Mouse (Mus musculus) hindbrain, embryonic 16.5 days (tissue): ENCODE results near the gene Stxbp4. TPM values are rescaled to one million over a fixed set of nuclear protein-coding genes. Genes with fewer than 3 reads are reported as not detected.

Experiments
- ATAC-seq: fragments of 200-750 bp; cut with Nextera tagmentation; 2 replicates; pipeline ENCODE4 v1.8.0; 2017; ENCODE audit warnings: moderate TSS enrichment, moderate library complexity
- H3K27ac ChIP-seq: fragments of 300-500 bp; sonication (generic); 2 replicates; pipeline ENCODE4 v1.5.1; 2014; ENCODE audit warnings: low read depth, mild to moderate bottlenecking, control low read depth, low read length, moderate library complexity
- H3K27me3 ChIP-seq: fragments of 300-500 bp; sonication (generic); replicated peaks from 2 replicates; pipeline ENCODE4 v1.6.1; 2014; ENCODE audit warnings: low read length; ENCODE audit not compliant: control insufficient read depth, insufficient read depth
- H3K36me3 ChIP-seq: fragments of 300-500 bp; sonication (generic); 2 replicates; pipeline ENCODE4 v1.6.1; 2014; ENCODE audit warnings: mild to moderate bottlenecking, low read length, moderate library complexity, mixed read lengths; ENCODE audit not compliant: control insufficient read depth, insufficient read depth
- H3K4me1 ChIP-seq: fragments of 300-500 bp; sonication (generic); 2 replicates; pipeline ENCODE4 v1.6.1; 2014; ENCODE audit warnings: low read depth, low read length; ENCODE audit not compliant: control insufficient read depth, insufficient read depth
- H3K4me2 ChIP-seq: fragments of 300-500 bp; sonication (generic); 2 replicates; pipeline ENCODE4 v1.6.1; 2014; ENCODE audit warnings: mild to moderate bottlenecking, low read length, control low read depth, moderate library complexity
- H3K4me3 ChIP-seq: fragments of 300-500 bp; sonication (generic); 2 replicates; pipeline ENCODE4 v1.5.1; 2014; ENCODE audit warnings: mild to moderate bottlenecking, low read length, control low read depth, moderate library complexity
- H3K9ac ChIP-seq: fragments of 300-500 bp; sonication (generic); 2 replicates; pipeline ENCODE4 v1.6.1; 2014; ENCODE audit warnings: low read depth, mild to moderate bottlenecking, control low read depth, low read length, moderate library complexity
- H3K9me3 ChIP-seq: fragments of 300-500 bp; sonication (generic); 2 replicates; pipeline ENCODE4 v1.6.1; 2014; ENCODE audit warnings: mild to moderate bottlenecking, low read length, moderate library complexity; ENCODE audit not compliant: control insufficient read depth
- WGBS: fragments of 180-500 bp; shearing (Covaris S2); extraction: QIAGEN DNeasy Blood & Tissue Kit; methylation state at CpG from one replicate; pipeline ENCODE4 v1.1.7; 2014; 5-methylcytosine and 5-hydroxymethylcytosine counted together
- polyA plus RNA-seq: library from polyadenylated mRNA; unstranded; fragments of >200 nt; fragmentation: Nextera tagmentation; extraction: Ambion mirVana; gene quantifications from 2 replicates; pipeline ENCODE4 v1.2.1, GENCODE M21; 2015

Stxbp4 gene
- polyA plus RNA-seq, 1 experiment from 2014 or later = 14.4 TPM

DNA sequence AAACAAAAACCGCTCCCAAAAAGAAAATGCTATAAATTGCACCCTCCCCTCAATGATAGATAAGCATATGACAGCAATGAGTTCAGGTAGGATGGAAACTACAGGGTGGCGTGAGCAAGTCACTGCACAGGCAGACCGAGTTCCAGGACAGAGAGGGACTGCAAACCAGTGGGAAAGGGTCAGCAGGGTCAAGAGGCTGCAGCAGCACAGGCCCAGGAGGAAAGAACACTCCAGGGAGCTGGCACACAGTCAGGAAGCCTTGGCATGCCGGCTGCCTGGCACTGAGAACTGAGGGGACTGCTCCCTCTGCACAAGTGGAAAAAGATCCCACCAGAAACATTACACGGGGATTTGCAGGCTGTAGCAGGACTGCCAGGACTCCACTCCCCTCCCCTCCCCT, 139.4 kb downstream of the Stxbp4 start:
- WGBS = 63% methylated on average over 5 of the region's 5 CpGs
- Histone ChIP-seq H3K4me1 (no peaks in the 10 kb centered on the region), H3K27ac (no peak overlapping the region), H3K4me3 (no peak overlapping the region), H3K9me3 (no peaks in the 10 kb centered on the region), H3K27me3 (no peaks in the 10 kb centered on the region), H3K9ac (no peak overlapping the region), H3K4me2 (no peak overlapping the region), H3K36me3 (no peaks in the 10 kb centered on the region)
- peak; percentile 45; the same call in 1 of the 2 replicates for ATAC-seq

- H3K36me3 ChIP-seq = no peaks in the 10 kb centered on the region
- ATAC-seq = no peak
- 61% methylated on average over 1 of the region's 1 CpGs for WGBS
Observed at GRCm38 (mm10) chr11:90494981-90495380, 142.9 kb downstream of the Stxbp4 start.

GRCm38 (mm10) chr11:90492511-90492910, 145.4 kb downstream of the Stxbp4 start:
- Histone ChIP-seq H3K36me3 (no peaks in the 10 kb centered on the region), H3K4me3 (no peak overlapping the region), H3K9ac (no peak overlapping the region), H3K27ac (no peak overlapping the region), H3K9me3 (no peaks in the 10 kb centered on the region), H3K4me1 (no peaks in the 10 kb centered on the region), H3K27me3 (no peaks in the 10 kb centered on the region), H3K4me2 (no peak overlapping the region)
- no peak for ATAC-seq
- WGBS = 96% methylated on average over 4 of the region's 4 CpGs

More at GRCm38 (mm10) chr11:90494981-90495380, 142.9 kb downstream of the Stxbp4 start:
- Histone ChIP-seq H3K4me3 (no peak overlapping the region), H3K4me1 (no peaks in the 10 kb centered on the region), H3K9ac (no peak overlapping the region), H3K9me3 (no peaks in the 10 kb centered on the region), H3K27me3 (no peaks in the 10 kb centered on the region), H3K27ac (no peak overlapping the region), H3K4me2 (no peak overlapping the region)

DNA sequence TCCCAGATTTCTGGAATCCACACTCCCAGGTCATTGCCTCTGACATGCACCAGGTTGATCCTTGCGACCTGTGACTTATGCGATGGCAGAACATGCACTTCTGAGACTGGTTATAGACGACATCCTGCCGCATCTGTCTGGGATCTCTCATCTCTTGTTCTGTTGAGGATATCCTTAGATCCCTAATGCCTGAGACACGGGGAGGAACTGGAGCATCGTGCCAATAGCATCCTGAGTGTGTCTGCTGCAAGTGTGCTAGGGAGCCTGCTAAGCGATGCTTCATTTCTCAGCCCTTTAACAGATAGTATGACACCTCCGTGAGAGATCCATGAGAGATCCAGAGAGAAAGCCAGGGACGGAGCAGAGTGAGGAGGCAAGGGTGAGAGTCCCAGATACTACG, 148.7 kb downstream of the Stxbp4 start:
- Histone ChIP-seq H3K36me3 (no peaks in the 10 kb centered on the region), H3K9me3 (no peaks in the 10 kb centered on the region), H3K4me2 (no peak overlapping the region), H3K27ac (no peak overlapping the region), H3K4me1 (peaks cover 9% of the 10 kb centered on the region), H3K4me3 (no peak overlapping the region), H3K9ac (no peak overlapping the region), H3K27me3 (no peaks in the 10 kb centered on the region)
- no peak for ATAC-seq
- WGBS = 95% methylated on average over 10 of the region's 10 CpGs

GRCm38 (mm10) chr11:90487686-90488085, 150.2 kb downstream of the Stxbp4 start:
- Histone ChIP-seq H3K9me3 (no peaks in the 10 kb centered on the region), H3K27me3 (no peaks in the 10 kb centered on the region), H3K4me3 (no peak overlapping the region), H3K4me1 (peaks cover 9% of the 10 kb centered on the region), H3K27ac (no peak overlapping the region), H3K4me2 (no peak overlapping the region), H3K36me3 (no peaks in the 10 kb centered on the region), H3K9ac (no peak overlapping the region)
- 96% methylated on average over 8 of the region's 8 CpGs for WGBS
- ATAC-seq = no peak

DNA sequence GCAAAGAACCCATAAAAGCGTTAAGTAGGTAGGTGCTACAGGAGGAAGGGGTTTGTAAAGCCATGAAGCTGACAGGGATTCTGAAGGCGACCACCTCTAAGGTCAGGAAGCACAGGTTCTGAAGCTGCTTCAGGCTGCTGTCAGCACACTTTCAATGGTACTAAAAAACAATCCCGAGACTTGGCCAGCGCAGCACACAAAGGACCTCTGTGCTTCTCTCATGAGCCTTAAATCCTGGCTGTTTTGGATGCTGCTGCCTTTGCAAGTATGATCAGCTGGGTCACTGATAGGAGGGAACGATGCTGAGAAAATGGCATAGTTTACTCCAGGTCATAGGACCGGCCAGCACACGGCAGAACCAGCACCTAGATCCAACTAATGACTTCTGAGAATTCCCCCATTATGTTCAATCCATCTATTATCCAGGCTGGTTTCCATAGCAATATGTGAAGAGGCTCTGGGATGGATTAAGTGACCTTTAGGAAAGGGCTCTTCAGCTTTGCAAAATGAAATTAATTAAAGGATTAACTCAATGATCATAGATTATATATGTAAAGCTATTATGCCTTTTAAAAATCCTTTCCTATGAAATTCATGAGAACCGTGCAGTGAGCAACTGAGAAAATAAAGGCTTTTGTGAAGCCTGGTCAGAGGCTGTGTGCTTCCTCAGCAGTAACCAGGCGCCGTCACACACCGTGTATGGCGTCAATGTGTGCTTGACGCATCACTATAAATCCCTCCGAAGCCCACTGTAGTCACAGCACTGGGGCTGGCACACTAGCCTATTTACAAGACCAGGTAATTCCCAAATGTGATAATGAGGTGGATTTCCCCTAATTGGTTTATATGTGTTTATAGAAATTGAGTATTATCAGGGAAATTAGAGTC, 152.9 kb downstream of the Stxbp4 start:
- 43% methylated on average over 14 of the region's 14 CpGs for WGBS
- H3K4me1 ChIP-seq = peaks cover 9% of the 10 kb centered on the region
- no peak overlapping the region; the same call in 1 of the 2 replicates for H3K4me2 ChIP-seq
- H3K4me3 ChIP-seq = no peak overlapping the region
- H3K27me3 ChIP-seq = no peaks in the 10 kb centered on the region
- no peak overlapping the region for H3K27ac ChIP-seq
- no peak; the same call in 1 of the 2 replicates for ATAC-seq
- no peaks in the 10 kb centered on the region for H3K36me3 ChIP-seq
- no peak overlapping the region for H3K9ac ChIP-seq
- no peaks in the 10 kb centered on the region for H3K9me3 ChIP-seq

DNA sequence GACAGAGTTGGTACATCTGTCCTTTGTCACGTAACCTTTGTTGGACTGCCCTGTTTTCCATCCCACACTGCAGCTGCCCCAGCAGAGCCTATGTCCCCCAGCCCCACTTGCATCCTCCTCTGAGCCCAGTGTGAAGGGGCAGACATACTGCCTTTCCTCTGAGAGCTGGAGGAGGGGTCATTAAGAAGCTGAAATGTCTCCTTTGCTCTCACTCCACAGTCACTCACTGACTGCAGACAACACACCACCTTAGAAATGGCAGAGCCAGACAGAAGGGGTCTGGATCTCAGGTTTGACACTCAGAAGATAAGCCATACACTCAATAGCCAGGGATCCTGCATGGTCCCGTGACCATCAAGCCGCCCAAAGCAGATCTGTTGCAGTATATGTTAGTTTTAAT, 154.1 kb downstream of the Stxbp4 start:
- no peak for ATAC-seq
- H3K9me3 ChIP-seq = no peaks in the 10 kb centered on the region
- no peaks in the 10 kb centered on the region for H3K36me3 ChIP-seq
- H3K27ac ChIP-seq = no peak overlapping the region
- no peaks in the 10 kb centered on the region for H3K27me3 ChIP-seq
- H3K4me2 ChIP-seq = no peak overlapping the region
- no peak overlapping the region for H3K4me3 ChIP-seq
- peaks cover 9% of the 10 kb centered on the region for H3K4me1 ChIP-seq
- 94% methylated on average over 3 of the region's 3 CpGs for WGBS
- H3K9ac ChIP-seq = no peak overlapping the region

DNA sequence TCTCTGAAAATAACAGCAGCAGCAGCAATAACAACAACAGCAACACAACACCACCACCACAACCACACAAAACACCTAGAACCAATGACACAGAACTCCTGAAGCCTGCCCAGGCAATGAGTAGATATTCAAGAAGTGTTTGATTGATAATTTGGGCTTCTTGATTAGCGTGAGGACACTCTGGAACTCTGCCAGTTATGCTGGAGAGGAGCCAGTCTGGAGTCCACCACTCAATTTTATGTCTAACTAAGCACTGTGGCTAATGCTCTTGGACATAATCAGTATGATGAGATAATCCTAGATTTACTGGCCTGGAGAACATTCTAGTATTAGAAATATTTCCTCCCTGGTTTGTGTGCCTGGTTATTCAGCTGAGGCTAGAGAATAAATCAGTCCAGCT, 156.1 kb downstream of the Stxbp4 start:
- Histone ChIP-seq H3K36me3 (no peaks in the 10 kb centered on the region), H3K4me3 (no peak overlapping the region), H3K27ac (no peak overlapping the region), H3K4me1 (peaks cover 9% of the 10 kb centered on the region), H3K9ac (no peak overlapping the region), H3K27me3 (no peaks in the 10 kb centered on the region), H3K4me2 (no peak overlapping the region), H3K9me3 (no peaks in the 10 kb centered on the region)
- 42% methylated on average over 1 of the region's 1 CpGs for WGBS
- ATAC-seq = no peak

- no peaks in the 10 kb centered on the region for H3K27me3 ChIP-seq
- H3K9me3 ChIP-seq = no peaks in the 10 kb centered on the region
- WGBS = 88% methylated on average over 4 of the region's 4 CpGs
- H3K4me1 ChIP-seq = no peaks in the 10 kb centered on the region
- H3K9ac ChIP-seq = no peak overlapping the region
- ATAC-seq = no peak
- H3K27ac ChIP-seq = no peak overlapping the region
- H3K36me3 ChIP-seq = no peaks in the 10 kb centered on the region
- no peak overlapping the region for H3K4me2 ChIP-seq
- no peak overlapping the region for H3K4me3 ChIP-seq
Observed at GRCm38 (mm10) chr11:90470271-90470670, 167.6 kb downstream of the Stxbp4 start.
